Mouse (Mus musculus) CH12.LX (cell line): ENCODE data around the gene Bves. TPM values are rescaled to one million over a fixed set of nuclear protein-coding genes. Genes with fewer than 3 reads are reported as not detected.
"Not testable (repeated sequence)": the region's sequence is repeated elsewhere in the genome, so short reads cannot be mapped to it uniquely, and the experiment has no call there.

Source experiments
- DNase-seq: peaks from one replicate; pipeline ENCODE4 v3.0.0-alpha.2; 2013; ENCODE audit errors: extremely low read depth
- H3K27ac ChIP-seq: 2 replicates; pipeline ENCODE4 v1.5.1; 2012; ENCODE audit warnings: low read depth, mild to moderate bottlenecking, control low read depth, moderate library complexity; ENCODE audit not compliant: insufficient read depth
- H3K27me3 ChIP-seq: replicated peaks from 2 replicates; pipeline ENCODE3; 2012; ENCODE audit warnings: inconsistent platforms
- H3K36me3 ChIP-seq, 2 experiments: replicated peaks in 1 of 2; 2 replicates each; pipeline versions ENCODE3 to v1.6.1; 2012; ENCODE audit warnings: inconsistent platforms in 1 of 2, low read length in 1 of 2, mild to moderate bottlenecking in 1 of 2, mixed read lengths in 1 of 2, moderate library complexity in 1 of 2; ENCODE audit not compliant: control insufficient read depth in 1 of 2, insufficient read depth in 1 of 2
- H3K4me1 ChIP-seq, 2 experiments: 2 replicates each; pipeline ENCODE4 v1.6.1; 2012; ENCODE audit warnings: inconsistent platforms in 1 of 2, moderate library complexity in 1 of 2; ENCODE audit not compliant: insufficient read depth in 2 of 2, control insufficient read depth in 1 of 2
- H3K4me2 ChIP-seq: 2 replicates; pipeline ENCODE4 v1.6.1; 2012; ENCODE audit warnings: low read depth, mild to moderate bottlenecking, control low read depth; ENCODE audit not compliant: poor library complexity, insufficient read depth, severe bottlenecking
- H3K4me3 ChIP-seq, 3 experiments: fragments of 150-350 bp in 1 of 3; sonication (generic) in 1 of 3; replicated peaks in 1 of 3; 2 replicates each; pipeline versions ENCODE3 to v1.5.1; 2011 to 2012; ENCODE audit warnings: low read depth in 2 of 3, low read length in 2 of 3, mild to moderate bottlenecking in 2 of 3, moderate library complexity in 2 of 3, control low read depth in 1 of 3, improper control_type of control experiment in 1 of 3, inconsistent platforms in 1 of 3, mixed read lengths in 1 of 3; ENCODE audit not compliant: poor library complexity in 1 of 3
- H3K79me2 ChIP-seq: replicated peaks from 2 replicates; pipeline ENCODE4 v1.6.1; 2012; ENCODE audit warnings: mild to moderate bottlenecking, moderate library complexity; ENCODE audit not compliant: control insufficient read depth, poor library complexity, insufficient read depth, severe bottlenecking; ENCODE audit errors: extremely low read depth
- H3K9ac ChIP-seq: 2 replicates; pipeline ENCODE4 v1.6.1; 2012; ENCODE audit warnings: low read depth, mild to moderate bottlenecking, control low read depth, moderate library complexity; ENCODE audit not compliant: insufficient read depth
- H3K9me3 ChIP-seq: replicated peaks from 2 replicates; pipeline ENCODE3; 2012; ENCODE audit warnings: low read length, inconsistent platforms, mixed read lengths
- BHLHE40 ChIP-seq: IDR thresholded peaks from 2 replicates; pipeline ENCODE4 v1.6.1; 2011; ENCODE audit warnings: mild to moderate bottlenecking, low read depth, low read length, improper control_type of control experiment
- CHD2 ChIP-seq: IDR thresholded peaks from 2 replicates; pipeline ENCODE4 v1.6.1; 2011; ENCODE audit warnings: low read length, improper control_type of control experiment
- CTCF ChIP-seq, 2 experiments: IDR thresholded peaks in 1 of 2; conservative IDR thresholded peaks in 1 of 2; 2 replicates each; pipeline ENCODE4 v1.5.1; 2011 to 2012; ENCODE audit warnings: low read depth in 2 of 2, low read length in 2 of 2, improper control_type of control experiment in 1 of 2, inconsistent platforms in 1 of 2, mild to moderate bottlenecking in 1 of 2, moderate library complexity in 1 of 2
- ETS1 ChIP-seq: conservative IDR thresholded peaks from 2 replicates; pipeline ENCODE4 v1.6.1; 2012; ENCODE audit warnings: low read depth, mild to moderate bottlenecking, inconsistent platforms, low read length, improper control_type of control experiment, moderate library complexity
- JUN ChIP-seq: IDR thresholded peaks from 2 replicates; pipeline ENCODE4 v1.6.1; 2011; ENCODE audit warnings: low read depth, mild to moderate bottlenecking, low read length, improper control_type of control experiment, moderate library complexity; ENCODE audit not compliant: insufficient read depth
- JUND ChIP-seq: conservative IDR thresholded peaks from 2 replicates; pipeline ENCODE4 v1.6.1; 2011; ENCODE audit warnings: low read depth, low read length, improper control_type of control experiment
- KAT2A ChIP-seq: IDR thresholded peaks from 2 replicates; pipeline ENCODE4 v1.6.1; 2012; ENCODE audit warnings: low read length, improper control_type of control experiment, inconsistent platforms; ENCODE audit not compliant: insufficient replicate concordance
- MAX ChIP-seq: IDR thresholded peaks from 2 replicates; pipeline ENCODE4 v1.6.1; 2011; ENCODE audit warnings: low read length, improper control_type of control experiment
- MAZ ChIP-seq: IDR thresholded peaks from 2 replicates; pipeline ENCODE4 v1.6.1; 2012; ENCODE audit warnings: low read depth, mild to moderate bottlenecking, inconsistent platforms, low read length, improper control_type of control experiment, moderate library complexity
- MYC ChIP-seq: IDR thresholded peaks from 2 replicates; pipeline ENCODE4 v1.6.1; 2011; ENCODE audit warnings: low read depth, mild to moderate bottlenecking, improper control_type of control experiment, low read length
- NRF1 ChIP-seq: IDR thresholded peaks from 2 replicates; pipeline ENCODE4 v1.6.1; 2014; ENCODE audit warnings: low read depth, mild to moderate bottlenecking, inconsistent platforms, low read length, improper control_type of control experiment, moderate library complexity
- POLR2AphosphoS2 ChIP-seq: IDR thresholded peaks from 2 replicates; pipeline ENCODE4 v1.6.1; 2011; ENCODE audit warnings: low read depth, low read length, improper control_type of control experiment
- RAD21 ChIP-seq: IDR thresholded peaks from 2 replicates; pipeline ENCODE4 v1.6.1; 2011; ENCODE audit warnings: low read depth, mild to moderate bottlenecking, low read length, improper control_type of control experiment, moderate library complexity
- RCOR1 ChIP-seq: conservative IDR thresholded peaks from 2 replicates; pipeline ENCODE4 v1.6.1; 2012; ENCODE audit warnings: low read depth, mild to moderate bottlenecking, inconsistent platforms, low read length, improper control_type of control experiment
- SIN3A ChIP-seq: IDR thresholded peaks from 2 replicates; pipeline ENCODE4 v1.6.1; 2012; ENCODE audit warnings: low read length, improper control_type of control experiment, inconsistent platforms
- SMC3 ChIP-seq: IDR thresholded peaks from 2 replicates; pipeline ENCODE4 v1.6.1; 2011; ENCODE audit warnings: low read depth, low read length, improper control_type of control experiment
- USF1 ChIP-seq: IDR thresholded peaks from 2 replicates; pipeline ENCODE4 v1.6.1; 2014; ENCODE audit warnings: low read depth, mild to moderate bottlenecking, inconsistent platforms, low read length, improper control_type of control experiment
- USF2 ChIP-seq: conservative IDR thresholded peaks from 2 replicates; pipeline ENCODE4 v1.6.1; 2011; ENCODE audit warnings: low read depth, low read length, improper control_type of control experiment
- ZNF384 ChIP-seq: IDR thresholded peaks from 2 replicates; pipeline ENCODE4 v1.6.1; 2012; ENCODE audit warnings: low read depth, low read length, improper control_type of control experiment, inconsistent platforms
- dilution Hi-C: fragments of 300-500 bp; cut with MboI; formaldehyde crosslinking; loops from 2 replicates; pipeline ENCODE4 v1.14.3; 2020; ENCODE audit warnings: low sequenced_read_pairs; ENCODE audit not compliant: extremely low pct_unique_long_range_greater_than_20kb, extremely low pct_ligation_motif_present
- in situ Hi-C: fragments of 300-500 bp; cut with MboI; formaldehyde crosslinking; loops from 3 replicates; pipeline ENCODE4 v1.14.3; 2019; ENCODE audit warnings: low sequenced_read_pairs, low pct_ligation_motif_present, low pct_unique_long_range_greater_than_20kb, mixed read lengths
- polyA plus RNA-seq: library from polyadenylated mRNA; unstranded; fragments of >175 nt; gene quantifications from 2 replicates; pipeline ENCODE4 v1.2.1, GENCODE M21; 2012; ENCODE audit warnings: low read depth; ENCODE audit not compliant: insufficient read length
- total RNA-seq, 2 experiments: library from RNA; depleted of rRNA; stranded (reverse); fragments of 300-350 nt in 1 of 2; fragments of >200 nt in 1 of 2; gene quantifications; 2 replicates each; pipeline ENCODE4 v1.2.3; 2012 to 2014

The Bves gene
- total and polyA plus RNA-seq, 3 experiments, result not detected

- H3K4me2 ChIP-seq, H3K79me2 ChIP-seq, dilution Hi-C loops, H3K9me3 ChIP-seq, H3K36me3 ChIP-seq, H3K4me3 ChIP-seq, DNase-seq, H3K9ac ChIP-seq, H3K27me3 ChIP-seq, H3K4me1 ChIP-seq, H3K27ac ChIP-seq, in situ Hi-C loops: not testable (repeated sequence)
- TF ChIP-seq CTCF (conservative IDR thresholded peaks at IDR 0.05 in 1 of 2, IDR thresholded peaks at IDR 0.05 in 1 of 2; ENCODE audit: low read depth in 2 of 2, low read length in 2 of 2) (peak in 1 of 2 experiments; percentile 30; a peak in 2 of 4 replicates), RAD21 (peak; percentile 12)
Measured at GRCm38 (mm10) chr10:45348143-45348542, 12.6 kb downstream of the Bves start.

GRCm38 (mm10) chr10:45356091-45356490, 20.5 kb downstream of the Bves start:
- no peaks in the 10 kb centered on the region for H3K27me3 ChIP-seq
- H3K36me3 ChIP-seq, result no peaks in the 10 kb centered on the region
- no peak overlapping the region for H3K27ac ChIP-seq
- dilution Hi-C loops, result no loop called here
- DNase-seq, result no peak
- TF ChIP-seq MYC, result no peak
- no peak for TF ChIP-seq USF1
- TF ChIP-seq JUN, result no peak
- no peak for TF ChIP-seq MAZ
- no peak for TF ChIP-seq MAX
- no peak for TF ChIP-seq KAT2A
- no peak for TF ChIP-seq BHLHE40
- no peak for TF ChIP-seq SMC3
- no peak for TF ChIP-seq ZNF384
- no peak for TF ChIP-seq RCOR1
- no peak for TF ChIP-seq CHD2
- no peak for TF ChIP-seq POLR2AphosphoS2
- TF ChIP-seq USF2, result no peak
- no peak for TF ChIP-seq NRF1
- TF ChIP-seq SIN3A, result no peak
- no peak for TF ChIP-seq ETS1
- TF ChIP-seq CTCF (conservative IDR thresholded peaks at IDR 0.05 in 1 of 2, IDR thresholded peaks at IDR 0.05 in 1 of 2; ENCODE audit: low read depth in 2 of 2, low read length in 2 of 2), result no peak
- TF ChIP-seq JUND, result no peak
- in situ Hi-C loops, result loop anchor here (25.0 kb wide), 2 partner anchors 219 to 556 kb away; no protein-coding TSS in a partner anchor
- H3K4me2 ChIP-seq, result no peak overlapping the region
- no peak overlapping the region for H3K4me3 ChIP-seq
- H3K4me1 ChIP-seq, result no peaks in the 10 kb centered on the region
- no peak overlapping the region for H3K9ac ChIP-seq
- H3K79me2 ChIP-seq, result no peaks in the 10 kb centered on the region
- H3K9me3 ChIP-seq, result no peaks in the 10 kb centered on the region
